Mouse (Mus musculus) erythroblast, embryonic 14.5 days (primary cell): ENCODE results near the gene Anapc16.

ENCODE experiments used
- GATA1 ChIP-seq: IDR thresholded peaks from 2 replicates; pipeline ENCODE4 v1.6.1; 2012; ENCODE audit warnings: low read length, inconsistent platforms, mixed read lengths
- TAL1 ChIP-seq: IDR thresholded peaks from 3 replicates; pipeline ENCODE4 v1.6.1; 2012; ENCODE audit warnings: low read length, inconsistent platforms, mixed read lengths

GRCm38 (mm10) chr10:60002203-60002602 is 732 bp downstream of the Anapc16 start:
- TF ChIP-seq TAL1 (no peak), GATA1 (no peak)
